Mouse (Mus musculus): ENCODE results near the gene Zfp362.

The Zfp362 gene

DNA sequence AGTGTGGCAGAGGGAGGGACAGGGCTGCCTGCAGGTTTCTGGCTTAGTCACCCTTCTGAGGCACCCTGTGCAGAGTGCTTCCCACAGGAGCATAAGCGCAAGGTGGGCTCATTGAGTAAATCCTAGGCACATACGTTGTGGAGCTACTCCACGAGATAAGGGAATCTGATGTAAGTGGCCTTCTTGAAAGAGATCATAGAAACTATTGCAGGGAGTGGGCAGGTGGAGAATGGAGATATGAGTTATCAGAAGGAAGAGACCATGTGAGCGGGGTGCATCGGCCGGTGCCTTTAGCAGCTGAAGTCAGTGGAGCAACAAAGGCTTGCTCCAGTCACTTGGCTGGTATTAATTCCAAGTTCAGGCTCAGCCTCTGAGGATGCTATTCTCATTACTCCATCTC lies 45.8 kb downstream of the Zfp362 start:
- DNase-seq (ENCODE audit: low spot score): no peak

DNA sequence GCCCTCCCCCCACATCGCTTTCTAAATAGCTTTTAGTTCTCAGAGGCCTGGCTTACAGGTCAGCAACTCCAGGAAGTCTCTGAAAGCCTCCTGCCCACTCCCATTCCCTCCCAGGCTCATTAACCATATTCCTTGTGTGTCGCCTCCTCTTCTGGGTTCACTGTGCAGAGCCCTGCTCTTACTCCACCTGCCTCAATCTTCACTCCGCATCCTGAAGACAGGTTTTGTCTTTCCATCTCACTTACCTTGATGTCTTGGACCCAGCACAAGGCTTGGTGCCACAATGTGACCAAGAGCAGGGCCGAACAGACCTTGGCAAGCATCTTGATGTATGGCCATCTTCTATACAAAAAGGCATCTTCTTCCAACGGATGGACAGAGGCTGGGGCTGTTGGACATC lies 46.6 kb downstream of the Zfp362 start:
- DNase-seq (ENCODE audit: low spot score): no peak

DNA sequence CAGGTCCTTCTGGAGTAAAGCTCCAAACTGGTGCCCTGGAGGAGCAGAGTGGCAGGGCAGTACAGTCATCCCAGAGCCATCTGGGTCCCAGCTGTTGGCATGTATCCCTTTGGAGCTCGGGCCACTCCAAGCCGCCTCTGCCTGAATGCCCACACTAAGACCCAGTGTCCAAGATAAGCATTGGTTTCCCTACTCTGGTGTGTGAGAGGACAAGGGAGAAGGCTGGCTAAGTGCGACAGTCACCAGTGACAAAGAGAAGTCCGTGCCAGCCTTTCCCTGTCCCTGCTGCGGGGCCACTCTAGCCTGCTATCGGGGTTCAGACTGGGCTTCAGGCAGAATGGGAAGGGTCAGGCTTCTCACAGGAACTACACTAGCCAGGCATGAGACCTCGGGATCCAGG lies 49.9 kb downstream of the Zfp362 start:
- DNase-seq (ENCODE audit: low spot score): no peak

DNA sequence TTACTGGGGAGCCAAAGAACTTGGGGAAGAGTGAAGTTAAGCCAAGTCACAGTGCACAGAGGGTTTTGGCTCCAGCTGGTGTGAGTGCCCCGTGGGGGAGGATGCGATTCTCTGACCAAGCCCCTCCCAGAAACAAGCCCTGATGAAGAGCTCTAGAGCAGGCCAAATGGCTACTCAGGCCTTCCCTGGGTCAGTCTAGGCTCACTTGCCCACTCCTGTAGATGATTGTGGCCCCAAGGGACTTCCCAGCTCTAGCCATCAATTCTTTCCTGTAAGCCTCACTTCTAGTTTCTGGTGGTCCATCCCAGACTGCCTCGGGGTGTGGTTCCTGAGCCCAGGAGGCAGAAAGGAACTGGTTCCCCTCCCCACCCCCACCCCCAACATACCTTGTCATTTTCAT lies 50.8 kb downstream of the Zfp362 start, which contains the start of gene A3galt2:
Gene A3galt2, plus strand, starts transcription at position 301 of the 400 bp plus-strand sequence.
- DNase-seq (ENCODE audit: low spot score): no peak

DNA sequence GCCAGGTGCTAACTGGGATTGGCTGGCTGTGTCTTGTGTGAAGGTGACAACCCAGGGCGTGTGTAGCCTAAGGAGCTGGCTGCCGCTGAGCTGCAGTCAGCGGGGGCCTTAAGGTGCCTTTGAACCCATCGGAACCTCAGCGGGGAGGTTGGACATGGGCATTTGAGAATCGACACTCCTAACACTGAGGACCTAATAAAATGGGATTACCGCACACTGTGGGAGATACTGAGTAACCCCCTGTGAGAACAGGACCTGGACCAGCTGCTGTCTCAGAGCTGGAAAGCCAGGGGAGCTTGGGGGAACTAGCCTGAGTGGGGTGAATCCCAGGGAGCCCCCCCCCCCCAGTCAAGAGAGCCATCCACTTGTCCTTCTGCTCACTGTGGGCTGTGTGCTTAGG lies 52.3 kb downstream of the Zfp362 start:
- DNase-seq (ENCODE audit: low spot score): no peak

DNA sequence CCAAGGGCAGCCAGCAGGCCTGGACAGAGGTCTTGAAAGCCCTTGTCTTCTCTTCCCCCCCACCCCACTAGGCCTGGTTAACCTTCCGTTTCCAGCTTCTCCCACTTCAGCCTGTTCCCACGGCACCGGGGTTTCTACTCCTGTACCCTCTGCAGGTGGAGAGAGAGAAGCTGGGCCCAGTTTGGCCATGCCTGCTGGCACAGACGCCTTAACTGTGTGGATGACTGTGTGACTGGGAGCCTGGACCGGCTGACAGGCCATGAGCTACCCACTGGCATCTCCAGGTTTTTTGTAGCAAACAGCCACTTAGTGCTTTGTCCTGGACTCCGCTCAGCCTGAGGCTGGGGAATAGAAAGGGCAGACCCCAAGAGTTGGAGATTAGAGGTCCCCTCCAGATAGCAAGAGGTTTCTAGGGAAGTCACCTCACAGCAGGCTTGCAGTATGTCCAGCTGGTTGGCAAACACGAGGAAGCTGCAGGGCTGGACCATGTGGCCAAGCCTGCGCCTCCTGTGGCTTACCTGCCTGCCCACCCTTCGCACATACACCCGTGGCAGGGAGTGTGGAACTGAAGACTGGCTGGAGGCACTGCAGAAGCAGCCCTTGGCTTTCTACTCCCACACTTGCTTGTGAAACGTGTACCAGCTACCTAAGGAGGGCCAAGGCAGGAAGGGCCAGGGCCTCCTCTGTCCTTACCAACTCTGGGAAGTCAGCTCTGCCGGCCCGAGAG lies 53.7 kb downstream of the Zfp362 start:
- DNase-seq (ENCODE audit: low spot score): no peak

DNA sequence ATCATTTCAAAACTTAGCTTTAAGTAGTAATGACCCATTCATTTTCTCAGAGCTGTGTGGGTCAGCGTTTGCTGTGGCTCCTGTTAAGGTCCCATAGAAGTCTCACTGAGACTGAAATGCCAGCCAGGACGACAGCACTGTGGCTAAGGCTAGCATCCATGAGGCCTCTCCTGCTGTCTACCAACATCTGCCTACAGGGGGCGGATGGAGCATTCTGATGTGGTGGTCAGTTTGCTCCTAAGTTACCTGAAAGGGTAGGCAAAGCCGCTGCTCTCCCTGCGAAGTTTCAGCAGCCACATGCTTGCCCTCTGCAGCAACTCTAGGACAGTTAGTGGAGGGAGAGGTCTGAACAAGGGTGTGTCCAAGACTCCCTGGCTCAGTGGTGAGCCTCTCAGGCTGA lies 54.8 kb downstream of the Zfp362 start:
- no peak for DNase-seq (ENCODE audit: low spot score)

DNA sequence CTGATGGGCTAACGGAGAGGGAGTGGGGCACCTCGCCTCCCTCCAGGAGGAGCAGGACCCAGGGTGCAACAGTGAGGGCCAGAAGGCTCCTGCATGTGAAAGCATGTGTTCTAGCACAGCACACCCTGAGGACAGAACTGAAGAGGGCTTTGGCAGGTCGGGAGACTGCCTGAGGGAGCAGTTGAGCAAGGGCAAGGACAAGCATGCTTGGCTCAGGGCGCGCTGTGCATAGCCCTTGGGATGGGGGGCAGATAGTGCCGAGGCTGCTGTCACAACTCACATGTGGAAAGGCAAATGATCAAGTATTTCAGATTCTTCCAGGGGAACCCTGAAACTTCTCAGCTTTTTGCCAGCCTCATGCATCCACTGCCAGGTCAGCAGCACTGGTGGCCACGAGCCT lies 57.5 kb downstream of the Zfp362 start:
- DNase-seq (ENCODE audit: low spot score): no peak

DNA sequence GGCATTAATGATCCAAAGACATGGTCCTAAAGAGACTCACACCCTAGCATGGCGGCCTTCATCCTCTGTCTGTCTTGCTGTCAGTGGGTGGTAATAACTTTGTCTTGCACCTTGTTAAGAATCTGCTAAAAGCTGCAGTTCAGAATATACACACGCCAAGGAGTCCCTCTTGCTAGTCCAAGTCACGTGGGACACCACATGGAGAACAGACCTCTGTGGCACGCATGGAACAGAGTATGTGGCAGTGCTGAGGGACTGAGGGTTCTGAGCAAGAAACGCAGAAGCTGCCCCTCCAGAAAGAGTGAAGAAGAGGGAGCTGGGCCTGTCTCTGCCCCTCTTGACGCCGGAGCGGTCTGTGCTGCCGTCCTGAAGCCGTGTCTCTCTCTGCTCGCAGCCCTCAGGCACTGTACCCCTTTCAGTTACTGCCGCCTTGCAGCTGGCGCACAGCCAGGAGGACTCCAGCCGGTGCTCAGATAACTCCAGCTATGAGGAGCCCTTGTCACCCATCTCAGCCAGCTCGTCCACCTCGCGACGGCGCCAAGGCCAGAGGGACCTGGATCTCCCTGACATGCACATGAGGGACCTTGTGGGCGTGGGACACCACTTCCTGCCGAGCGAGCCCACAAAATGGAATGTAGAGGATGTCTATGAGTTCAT lies 58.1 kb downstream of the Zfp362 start:
- no peak for DNase-seq (ENCODE audit: low spot score)

DNA sequence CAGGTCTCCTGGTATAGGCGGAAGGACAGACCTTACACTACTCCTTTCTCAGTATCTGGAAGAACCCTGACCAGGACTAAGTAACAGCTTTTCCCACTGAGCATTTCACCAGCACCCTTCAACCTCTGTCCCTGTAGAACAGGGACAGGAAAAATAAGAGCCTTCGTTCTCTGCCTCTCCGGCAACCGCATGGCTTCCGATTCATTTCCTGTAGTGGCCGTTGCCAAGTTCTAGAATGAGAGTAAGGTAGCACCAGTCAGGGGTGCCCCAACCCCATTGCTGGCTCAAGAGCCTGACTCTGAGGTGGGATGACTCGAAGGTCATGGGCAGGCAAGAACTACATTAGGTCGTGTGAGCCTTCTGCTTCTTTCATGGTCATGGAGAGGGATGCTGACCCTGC lies 60.7 kb downstream of the Zfp362 start:
- no peak for DNase-seq (ENCODE audit: low spot score)

DNA sequence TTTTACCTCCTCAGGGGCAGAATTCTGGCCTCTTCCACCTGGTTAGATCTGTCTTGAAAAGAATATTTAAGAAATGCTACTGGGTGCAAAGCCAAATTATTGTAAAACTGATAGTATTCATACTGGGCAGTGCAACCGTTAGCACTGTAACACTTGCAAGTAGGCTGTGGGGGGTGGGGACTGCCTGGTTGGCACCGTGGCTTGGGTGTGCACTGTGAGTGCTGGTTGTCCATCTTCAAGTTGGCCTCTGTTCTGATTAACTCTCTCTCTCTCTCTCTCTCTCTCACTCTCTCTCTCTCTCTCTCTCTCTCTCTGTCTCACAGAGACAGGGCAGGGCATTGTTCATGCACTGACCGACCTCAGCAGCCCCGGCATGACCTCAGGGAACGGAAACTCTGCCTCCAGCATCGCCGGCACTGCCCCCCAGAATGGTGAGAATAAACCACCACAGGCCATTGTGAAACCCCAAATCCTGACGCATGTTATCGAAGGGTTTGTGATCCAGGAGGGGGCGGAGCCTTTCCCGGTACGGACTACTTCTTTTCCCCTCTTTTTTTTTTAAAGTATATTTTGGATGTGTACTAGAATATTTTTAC lies 62.7 kb downstream of the Zfp362 start:
- DNase-seq (ENCODE audit: low spot score): no peak

DNA sequence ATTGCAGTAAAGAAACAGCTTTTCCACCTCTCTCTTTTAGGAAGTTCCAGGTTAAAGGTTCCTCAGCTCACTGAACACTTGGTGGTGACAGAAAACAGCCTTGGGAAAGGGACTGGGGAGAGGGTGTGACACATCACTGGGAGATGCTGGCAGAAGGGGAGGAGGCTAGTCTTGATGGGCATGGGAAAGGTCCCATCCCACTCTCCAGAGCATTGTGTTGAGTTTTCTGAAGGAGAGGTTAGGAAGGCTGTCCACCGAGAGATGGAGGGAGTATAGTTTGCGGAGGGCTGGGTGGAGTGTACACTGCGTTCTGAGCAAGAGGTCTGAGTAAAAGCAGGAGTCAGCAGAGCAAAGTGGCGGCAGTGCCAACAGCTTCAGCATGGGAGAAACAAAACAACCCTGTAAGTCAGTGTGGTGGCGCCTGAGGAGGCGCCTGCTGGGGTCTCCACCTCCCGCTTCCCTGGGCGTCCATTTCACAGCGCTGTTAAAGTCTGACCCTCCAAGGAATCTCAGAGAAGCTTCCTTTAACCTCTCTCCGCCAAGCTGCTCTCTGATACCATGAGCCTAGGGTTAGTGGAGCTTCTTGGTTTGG lies 63.4 kb downstream of the Zfp362 start:
- no peak for DNase-seq (ENCODE audit: low spot score)

DNA sequence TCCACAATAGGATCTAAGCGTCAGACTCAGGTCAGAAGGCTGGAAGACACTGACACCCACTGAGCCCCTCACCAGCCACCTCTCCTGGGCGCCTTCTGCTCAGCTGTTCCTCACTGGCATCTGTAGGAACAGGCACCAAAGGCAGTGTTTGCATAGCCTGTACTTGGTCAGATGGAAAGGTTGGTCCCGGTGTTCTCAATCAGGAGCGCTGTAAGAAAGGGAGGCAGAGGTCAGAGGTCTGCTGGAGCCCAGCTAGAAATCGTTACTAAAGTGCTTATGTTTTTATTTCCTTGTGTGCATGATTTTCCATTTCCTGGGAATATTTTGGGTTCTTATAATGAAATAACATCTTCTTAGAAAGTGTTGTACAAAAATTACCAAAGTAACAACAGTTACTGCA lies 63.9 kb downstream of the Zfp362 start:
- no peak for DNase-seq (ENCODE audit: low spot score)

DNA sequence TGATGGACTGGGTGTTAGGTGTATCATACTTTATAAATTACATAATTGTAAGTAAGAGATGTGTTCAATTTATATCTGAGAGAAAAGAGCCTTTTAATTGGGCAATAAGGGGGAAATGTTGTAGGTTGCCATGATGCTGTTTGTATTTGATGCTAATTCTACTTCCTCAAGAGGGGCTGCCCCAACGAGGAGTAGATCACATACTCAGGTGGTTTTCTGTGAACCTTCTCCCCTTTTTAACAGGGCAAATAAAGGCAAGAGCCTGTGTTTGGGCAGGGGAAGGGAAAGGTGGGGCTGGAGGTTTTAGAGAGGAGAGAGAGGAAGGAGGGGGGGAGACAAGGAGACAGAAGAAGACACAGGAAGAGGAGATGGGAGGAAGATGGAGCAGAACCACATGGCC lies 65.0 kb downstream of the Zfp362 start:
- DNase-seq (ENCODE audit: low spot score): no peak

DNA sequence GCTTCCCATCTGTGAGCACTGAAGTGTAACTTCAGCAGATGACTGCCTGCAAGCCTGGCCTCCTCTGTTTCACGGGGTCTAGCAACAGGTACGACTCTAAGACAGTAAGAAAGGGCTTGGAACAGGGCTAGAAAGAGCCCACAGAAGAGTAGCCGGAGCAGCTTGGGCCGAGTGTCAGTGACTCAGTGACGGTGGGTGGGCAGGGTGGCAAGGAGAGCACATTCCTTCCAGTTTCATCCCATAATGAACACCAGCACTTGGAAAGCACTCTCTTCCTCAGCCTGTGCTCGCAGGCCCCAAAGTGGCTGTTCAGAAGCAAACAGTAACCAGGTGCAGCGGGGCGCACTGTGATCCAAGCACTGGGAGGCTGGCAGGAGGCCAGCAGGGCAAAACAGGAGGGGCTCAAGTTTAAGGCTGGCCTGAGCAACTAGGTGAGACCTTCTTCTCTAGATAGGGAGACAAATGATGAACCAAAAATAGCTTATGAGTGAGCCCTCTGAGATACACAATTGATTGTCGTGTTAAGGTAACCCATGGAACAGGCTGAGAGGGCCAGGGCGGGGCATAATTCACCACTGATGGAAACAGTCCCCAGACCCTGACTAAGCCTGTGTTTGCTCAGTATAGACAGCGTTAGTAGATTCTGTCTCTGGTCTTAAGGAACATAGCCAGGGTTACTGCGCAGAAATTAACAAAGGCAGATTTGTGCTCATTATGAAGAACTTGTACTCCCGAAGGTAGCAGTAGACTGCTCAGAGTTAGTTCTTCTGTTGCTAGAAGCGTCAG lies 67.8 kb downstream of the Zfp362 start:
- no peak for DNase-seq (ENCODE audit: low spot score)

DNA sequence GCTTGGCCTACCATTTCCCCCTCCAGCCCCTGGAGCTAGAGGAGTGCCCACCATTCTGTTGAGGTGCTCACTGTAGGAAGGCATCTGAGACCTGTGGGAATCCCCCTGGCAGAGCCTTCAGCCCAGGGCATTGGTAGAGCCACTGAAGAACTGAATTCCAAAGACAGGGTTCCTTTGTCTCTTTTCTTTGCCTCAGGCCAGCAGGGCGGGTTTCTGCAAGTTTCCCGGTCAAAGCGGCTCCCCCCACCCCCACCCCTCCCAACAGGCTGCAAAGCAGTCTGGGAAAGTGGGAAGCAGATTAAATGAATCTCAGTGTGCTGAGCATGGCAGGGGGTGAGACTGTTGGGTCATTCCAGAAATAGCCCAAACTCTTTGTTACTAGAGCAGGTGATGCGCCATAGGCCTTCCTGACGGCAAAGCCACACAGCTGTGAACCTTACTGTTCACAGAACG lies 68.7 kb downstream of the Zfp362 start:
- DNase-seq (ENCODE audit: low spot score): no peak

DNA sequence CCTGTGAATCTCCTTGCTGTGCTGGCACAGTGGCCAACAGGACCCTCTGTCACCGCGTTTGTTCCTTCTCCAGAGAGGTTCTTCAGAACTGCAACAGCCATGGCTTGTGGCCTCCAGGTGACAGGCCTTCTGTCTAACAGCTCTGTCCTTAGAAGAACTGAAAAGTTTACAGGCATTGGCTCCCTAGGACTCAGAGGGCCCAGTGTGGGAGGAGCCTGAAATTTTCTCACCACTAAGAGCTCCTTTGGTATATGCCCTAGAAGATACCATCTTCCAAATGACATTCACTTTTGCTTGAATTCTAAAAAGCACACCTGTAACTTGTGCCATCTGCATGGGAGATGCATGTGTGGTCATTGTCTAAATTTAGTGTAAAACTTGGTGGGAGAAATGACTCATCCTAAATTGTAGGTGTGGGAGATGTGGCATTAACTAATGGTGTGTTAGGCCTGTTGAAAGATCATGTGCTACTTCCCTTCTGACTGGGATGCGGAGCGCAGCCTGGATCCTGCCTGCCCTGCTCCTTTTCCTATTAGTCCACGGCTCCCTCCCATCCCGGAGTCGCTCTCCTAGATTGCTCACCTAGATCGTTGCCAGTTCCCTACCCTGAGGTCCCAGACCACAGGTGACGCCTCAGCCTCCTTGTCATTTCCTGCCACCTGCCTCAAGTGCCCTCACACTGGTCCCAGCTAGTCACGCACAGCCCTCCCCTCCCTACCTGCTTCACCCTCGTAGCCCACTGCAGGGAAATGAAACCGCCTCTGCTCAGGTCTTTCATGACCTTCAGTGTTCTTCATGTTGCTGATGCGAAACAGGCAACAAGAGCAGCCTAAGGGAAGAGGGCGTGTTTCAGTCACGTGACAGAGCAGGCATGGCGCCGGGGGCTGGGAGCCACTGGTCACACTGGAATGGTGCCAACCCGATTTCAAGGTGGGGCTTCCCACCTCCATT lies 70.8 kb downstream of the Zfp362 start:
- DNase-seq (ENCODE audit: low spot score): peak; percentile 56

DNA sequence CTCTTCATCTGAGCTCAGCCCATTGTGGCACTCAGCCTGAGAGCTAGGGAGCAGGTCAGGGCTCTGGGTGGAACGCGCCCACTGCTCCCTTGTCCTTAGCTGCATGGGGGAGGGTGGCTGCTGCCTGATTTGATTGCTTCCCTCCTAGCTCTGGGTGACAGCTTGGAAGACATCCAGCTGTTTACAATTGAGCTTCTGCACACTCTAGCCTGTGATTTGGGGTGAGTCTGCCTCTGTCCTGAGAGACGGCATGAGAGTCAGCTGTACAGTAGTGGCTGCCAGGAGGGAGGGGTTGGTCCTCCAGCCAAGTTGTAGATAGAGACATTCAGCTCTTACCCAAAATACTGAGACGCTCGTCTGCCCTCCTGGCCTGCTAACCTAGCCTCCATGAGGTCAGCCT lies 71.6 kb downstream of the Zfp362 start:
- peak; percentile 84 for DNase-seq (ENCODE audit: low spot score)

DNA sequence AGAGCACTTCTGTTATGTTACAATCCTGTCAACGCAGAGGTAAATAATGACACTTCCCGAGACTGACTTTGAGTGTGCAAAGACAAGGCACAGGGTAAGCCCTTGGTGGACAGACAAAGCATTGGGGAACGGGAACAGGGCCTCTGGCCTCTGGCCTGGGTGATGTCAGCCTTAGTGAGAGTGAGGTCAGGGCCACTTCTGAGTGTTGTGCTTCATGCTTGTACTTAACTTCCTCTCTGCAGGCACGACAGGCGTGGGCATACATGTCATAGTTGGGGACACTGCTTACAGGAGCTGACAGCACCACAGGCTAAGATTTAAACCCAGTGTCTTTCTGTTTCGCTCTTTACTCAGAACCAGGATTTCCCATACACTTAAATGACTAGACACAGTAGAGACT lies 72.3 kb downstream of the Zfp362 start:
- peak; percentile 66 for DNase-seq (ENCODE audit: low spot score)

DNA sequence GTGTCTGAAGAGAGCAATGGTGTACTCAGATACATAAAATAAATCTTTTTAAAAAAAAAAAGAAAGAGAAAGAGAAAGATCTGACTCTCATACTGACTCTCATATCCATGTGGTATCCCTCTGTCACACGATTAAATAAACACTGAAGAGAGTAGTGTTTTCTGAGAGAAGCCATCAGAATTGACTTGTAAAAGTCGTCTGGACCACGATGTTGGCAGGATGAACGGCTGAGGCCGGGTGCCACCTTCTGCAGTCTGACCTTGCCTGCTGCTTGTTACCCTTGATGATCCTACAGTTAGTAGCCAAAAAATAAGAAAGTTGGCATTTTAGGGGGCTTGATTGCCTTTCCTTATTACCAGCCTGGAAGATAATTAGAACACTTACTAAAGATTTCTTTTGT lies 73.1 kb downstream of the Zfp362 start:
- DNase-seq (ENCODE audit: low spot score): no peak

DNA sequence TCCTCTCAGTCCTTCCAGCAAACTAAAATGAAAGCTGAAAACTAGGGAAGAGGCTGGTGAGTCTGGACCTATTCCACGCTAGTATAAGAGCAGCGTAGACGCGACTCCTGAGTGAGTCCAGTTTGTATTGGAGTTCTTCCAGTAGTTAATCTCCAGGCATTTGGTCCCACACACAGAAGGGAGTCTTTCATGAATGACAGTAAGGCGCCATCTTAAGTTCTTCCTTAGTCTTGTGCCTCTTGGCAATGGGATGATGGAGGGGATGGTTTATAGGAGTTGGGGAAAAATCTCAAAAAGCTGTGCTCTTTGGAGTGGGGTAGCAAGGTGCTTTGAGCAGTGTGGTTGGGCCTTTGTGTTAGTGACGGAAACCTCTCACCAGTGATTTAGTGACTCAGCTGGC lies 75.6 kb downstream of the Zfp362 start:
- DNase-seq (ENCODE audit: low spot score): no peak
